Mouse (Mus musculus) ES-Bruce4 (cell line): ENCODE results near the gene Acat3. TPM values are rescaled to one million over a fixed set of nuclear protein-coding genes. Genes with fewer than 3 reads are reported as not detected.
A peak's percentile ranks its signal among the peaks of the same experiment; 100 is the strongest.
"Not testable (repeated sequence)": the region's sequence is repeated elsewhere in the genome, so short reads cannot be mapped to it uniquely, and the experiment has no call there.

Experiments
- H3K27ac ChIP-seq: 2 replicates; pipeline ENCODE4 v1.5.1; 2012; ENCODE audit warnings: low read length, inconsistent platforms; ENCODE audit not compliant: insufficient read depth
- H3K27me3 ChIP-seq: 2 replicates; pipeline ENCODE4 v1.6.1; 2012; ENCODE audit warnings: mild to moderate bottlenecking, low read length, inconsistent platforms; ENCODE audit not compliant: control insufficient read depth, poor library complexity, insufficient read depth, severe bottlenecking
- H3K36me3 ChIP-seq: 2 replicates; pipeline ENCODE4 v1.6.1; 2012; ENCODE audit warnings: inconsistent platforms, mild to moderate bottlenecking, low read length, moderate library complexity; ENCODE audit not compliant: control insufficient read depth, poor library complexity, insufficient read depth, severe bottlenecking
- H3K4me1 ChIP-seq: one replicate; pipeline ENCODE4 v1.8.1; 2011; ENCODE audit warnings: low read length; ENCODE audit not compliant: control insufficient read depth, insufficient read depth
- H3K4me3 ChIP-seq: 2 replicates; pipeline ENCODE4 v1.5.1; 2011; ENCODE audit warnings: low read depth, mild to moderate bottlenecking, low read length
- H3K9ac ChIP-seq: 2 replicates; pipeline ENCODE4 v1.6.1; 2012; ENCODE audit warnings: low read depth, mild to moderate bottlenecking, inconsistent platforms; ENCODE audit not compliant: poor library complexity, severe bottlenecking
- H3K9me3 ChIP-seq: replicated peaks from 2 replicates; pipeline ENCODE4 v1.6.1; 2012; ENCODE audit warnings: mild to moderate bottlenecking, low read length, inconsistent platforms; ENCODE audit not compliant: control insufficient read depth, poor library complexity, insufficient read depth, severe bottlenecking
- CTCF ChIP-seq: IDR thresholded peaks from one replicate; pipeline ENCODE4 v1.8.1; 2011; ENCODE audit warnings: low read depth, low read length
- EP300 ChIP-seq: IDR thresholded peaks from 2 replicates; pipeline ENCODE4 v1.6.1; 2011; ENCODE audit warnings: low read depth, low read length; ENCODE audit not compliant: insufficient read depth
- POLR2A ChIP-seq: IDR thresholded peaks from one replicate; pipeline ENCODE4 v1.8.1; 2011; ENCODE audit warnings: low read length; ENCODE audit not compliant: insufficient read depth
- polyA plus RNA-seq: library from polyadenylated mRNA; stranded (reverse); fragments of >200 nt; gene quantifications from 2 replicates; pipeline ENCODE4 v1.2.4, GENCODE M21; 2011; ENCODE audit warnings: low read depth; ENCODE audit not compliant: missing spikeins, insufficient read depth, insufficient read length

Acat3 gene
- polyA plus RNA-seq, 1 experiment, result not detected

DNA sequence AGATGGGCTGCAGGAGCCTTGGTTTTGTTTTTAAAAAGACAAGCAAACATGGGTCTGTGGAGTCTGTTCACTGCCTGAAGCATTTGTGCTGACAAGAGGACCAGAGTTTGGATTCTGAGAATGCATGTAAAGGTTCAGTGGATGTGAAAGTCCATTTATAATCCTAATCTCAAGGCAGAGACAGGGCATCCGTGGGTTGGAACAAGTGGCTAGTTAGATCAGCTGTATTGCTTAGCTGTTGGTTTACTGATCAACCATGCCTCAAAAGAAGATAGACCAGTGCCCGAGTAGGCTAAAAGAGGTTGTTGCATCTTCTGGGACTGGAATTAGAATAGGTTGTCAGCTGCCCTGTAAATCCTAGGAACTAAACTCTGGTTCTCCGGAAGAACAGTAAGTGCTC is 23.1 kb upstream of the Acat3 start:
- no peaks in the 10 kb centered on the region for H3K4me1 ChIP-seq
- H3K9me3 ChIP-seq, result no peaks in the 10 kb centered on the region
- H3K27ac ChIP-seq, result no peak overlapping the region
- peaks cover 20% of the 10 kb centered on the region for H3K36me3 ChIP-seq
- no peaks in the 10 kb centered on the region for H3K27me3 ChIP-seq
- no peak overlapping the region for H3K4me3 ChIP-seq
- TF ChIP-seq EP300, result no peak
- no peak overlapping the region for H3K9ac ChIP-seq

- H3K9me3 ChIP-seq, result no peaks in the 10 kb centered on the region
- no peaks in the 10 kb centered on the region for H3K4me1 ChIP-seq
- TF ChIP-seq CTCF (no peak), POLR2A (peak; percentile 81), EP300 (no peak)
- H3K27ac ChIP-seq, result no peak within 1 kb of the TSS
- peaks cover 14% of the 10 kb centered on the region for H3K36me3 ChIP-seq
- H3K9ac ChIP-seq, result peak within 1 kb of the TSS; percentile 19
- H3K4me3 ChIP-seq, result peak within 1 kb of the TSS; percentile 79
- H3K27me3 ChIP-seq, result no peaks in the 10 kb centered on the region
These were observed 20.0 kb upstream of the Acat3 start, which contains the start of gene Acat2 for GRCm38 (mm10) chr17:12960331-12960873. Acat2 (minus strand) TSS chr17:12960747.

DNA sequence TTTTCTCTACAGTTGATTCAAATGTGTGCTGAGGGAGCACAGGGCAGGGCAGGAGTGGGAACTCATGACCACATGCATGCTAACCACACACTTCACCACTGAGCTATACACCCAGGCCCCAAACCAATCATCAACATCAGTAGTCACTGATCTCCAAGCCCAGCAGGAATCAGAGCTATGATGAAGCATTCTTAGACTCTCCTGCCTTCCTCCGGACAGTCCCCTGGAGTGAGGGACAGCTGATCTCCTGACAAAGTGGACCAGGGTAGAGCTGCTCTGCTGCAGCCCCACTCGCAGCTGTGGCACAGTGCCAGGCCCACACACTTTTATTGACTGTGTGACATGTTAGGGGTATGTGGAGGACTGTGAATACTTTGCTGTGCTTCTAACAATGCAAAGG is 19.0 kb upstream of the Acat3 start:
- Histone ChIP-seq H3K4me3 (0 out of 2 replicates have a peak overlapping the region, but pooled peaks have one; percentile 21), H3K36me3 (peaks cover 14% of the 10 kb centered on the region)
- not testable (repeated sequence) for H3K9ac ChIP-seq, H3K4me1 ChIP-seq, H3K27me3 ChIP-seq, H3K27ac ChIP-seq, H3K9me3 ChIP-seq

- H3K9ac ChIP-seq, result no peak overlapping the region
- TF ChIP-seq CTCF (no peak), EP300 (no peak), POLR2A (no peak)
- H3K4me1 ChIP-seq, result no peaks in the 10 kb centered on the region
- H3K4me3 ChIP-seq, result no peak overlapping the region
- no peaks in the 10 kb centered on the region for H3K9me3 ChIP-seq
- no peaks in the 10 kb centered on the region for H3K27me3 ChIP-seq
- H3K36me3 ChIP-seq, result peaks cover 18% of the 10 kb centered on the region
- no peak overlapping the region for H3K27ac ChIP-seq
These were observed 16.3 kb upstream of the Acat3 start for GRCm38 (mm10) chr17:12956664-12957063.

DNA sequence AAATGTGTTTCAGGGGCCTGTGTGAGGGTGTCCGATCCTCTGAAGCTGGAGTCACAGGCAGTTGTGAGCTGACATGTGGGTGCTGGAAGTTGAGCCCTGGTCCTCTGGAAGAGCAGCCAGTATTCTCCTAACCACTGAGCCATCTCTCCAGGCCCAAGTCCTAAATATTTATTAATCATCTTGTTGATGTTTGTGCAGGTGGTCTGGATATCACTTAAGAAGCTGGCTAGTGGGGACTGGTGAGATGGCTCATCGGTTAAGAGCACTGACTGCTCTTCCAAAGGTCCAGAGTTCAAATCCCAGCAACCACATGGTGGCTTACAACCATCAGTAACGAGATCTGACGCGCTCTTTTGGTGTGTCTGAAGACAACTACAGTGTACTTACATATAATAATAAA is 9.3 kb upstream of the Acat3 start:
- H3K36me3 ChIP-seq, result peaks cover 24% of the 10 kb centered on the region
- no peaks in the 10 kb centered on the region for H3K4me1 ChIP-seq
- no peak overlapping the region for H3K4me3 ChIP-seq
- H3K9ac ChIP-seq, result no peak overlapping the region
- no peak overlapping the region for H3K27ac ChIP-seq
- no peaks in the 10 kb centered on the region for H3K9me3 ChIP-seq
- TF ChIP-seq POLR2A (no peak), EP300 (no peak), CTCF (no peak)
- no peaks in the 10 kb centered on the region for H3K27me3 ChIP-seq

GRCm38 (mm10) chr17:12942459-12943162 is 2.2 kb upstream of the Acat3 start:
- no peaks in the 10 kb centered on the region for H3K4me1 ChIP-seq
- peaks cover 17% of the 10 kb centered on the region for H3K36me3 ChIP-seq
- TF ChIP-seq CTCF (no peak), POLR2A (no peak), EP300 (no peak)
- H3K27ac ChIP-seq, result no peak overlapping the region
- H3K27me3 ChIP-seq, result no peaks in the 10 kb centered on the region
- no peaks in the 10 kb centered on the region for H3K9me3 ChIP-seq
- H3K4me3 ChIP-seq, result no peak overlapping the region
- no peak overlapping the region for H3K9ac ChIP-seq
